Mouse (Mus musculus) neural tube, embryonic 12.5 days (tissue): ENCODE data around the gene Aym1. TPM values are rescaled to one million over a fixed set of nuclear protein-coding genes. Genes with fewer than 3 reads are reported as not detected.

ENCODE experiments used
- ATAC-seq: fragments of 200-750 bp; cut with Nextera tagmentation; 2 replicates; pipeline ENCODE4 v1.8.0; 2017; ENCODE audit warnings: low read depth, mild to moderate bottlenecking, moderate TSS enrichment, moderate library complexity; ENCODE audit not compliant: low FRiP score
- H3K27ac ChIP-seq: fragments of 300-500 bp; sonication (generic); 2 replicates; pipeline ENCODE4 v1.5.1; 2016
- H3K27me3 ChIP-seq: fragments of 300-500 bp; sonication (generic); replicated peaks from 2 replicates; pipeline ENCODE4 v1.6.1; 2016; ENCODE audit warnings: mild to moderate bottlenecking
- H3K36me3 ChIP-seq: fragments of 300-500 bp; sonication (generic); 2 replicates; pipeline ENCODE4 v1.6.1; 2016; ENCODE audit warnings: mild to moderate bottlenecking
- H3K4me1 ChIP-seq: fragments of 300-500 bp; sonication (generic); 2 replicates; pipeline ENCODE4 v1.6.1; 2016
- H3K4me2 ChIP-seq: fragments of 300-500 bp; sonication (generic); replicated peaks from 2 replicates; pipeline ENCODE4 v1.6.1; 2016; ENCODE audit warnings: mild to moderate bottlenecking
- H3K4me3 ChIP-seq: fragments of 300-500 bp; sonication (generic); 2 replicates; pipeline ENCODE4 v1.5.1; 2016
- H3K9ac ChIP-seq: fragments of 300-500 bp; sonication (generic); 2 replicates; pipeline ENCODE4 v1.6.1; 2016; ENCODE audit warnings: mild to moderate bottlenecking
- H3K9me3 ChIP-seq: fragments of 300-500 bp; sonication (generic); 2 replicates; pipeline ENCODE4 v1.6.1; 2016; ENCODE audit warnings: mild to moderate bottlenecking
- WGBS: fragments of 180-500 bp; shearing (Covaris S2); methylation state at CpG from one replicate; pipeline ENCODE4 v1.1.7; 2016; 5-methylcytosine and 5-hydroxymethylcytosine counted together
- microRNA-seq: library from miRNA; unstranded; fragments of <30 nt; microRNA quantifications from one replicate; pipeline ENCODE4, GENCODE M21; 2017
- polyA plus RNA-seq: library from polyadenylated mRNA; unstranded; fragments of >200 nt; fragmentation: Nextera tagmentation; extraction: Ambion mirVana; gene quantifications from 2 replicates; pipeline ENCODE4 v1.2.1, GENCODE M21; 2016

Aym1 gene
- polyA plus RNA-seq, 1 experiment from 2014 or later: not detected

- Histone ChIP-seq H3K9me3 (no peaks in the 10 kb centered on the region), H3K4me2 (no peak overlapping the region), H3K4me1 (no peaks in the 10 kb centered on the region; the same call in 1 of the 2 replicates), H3K9ac (no peak overlapping the region), H3K27ac (no peak overlapping the region), H3K27me3 (no peaks in the 10 kb centered on the region), H3K36me3 (no peaks in the 10 kb centered on the region), H3K4me3 (no peak overlapping the region)
- 69% methylated on average over 8 of the region's 8 CpGs for WGBS
- no peak for ATAC-seq
These were observed 23.5 kb downstream of the Aym1 start for GRCm38 (mm10) chr5:113380553-113380952.

DNA sequence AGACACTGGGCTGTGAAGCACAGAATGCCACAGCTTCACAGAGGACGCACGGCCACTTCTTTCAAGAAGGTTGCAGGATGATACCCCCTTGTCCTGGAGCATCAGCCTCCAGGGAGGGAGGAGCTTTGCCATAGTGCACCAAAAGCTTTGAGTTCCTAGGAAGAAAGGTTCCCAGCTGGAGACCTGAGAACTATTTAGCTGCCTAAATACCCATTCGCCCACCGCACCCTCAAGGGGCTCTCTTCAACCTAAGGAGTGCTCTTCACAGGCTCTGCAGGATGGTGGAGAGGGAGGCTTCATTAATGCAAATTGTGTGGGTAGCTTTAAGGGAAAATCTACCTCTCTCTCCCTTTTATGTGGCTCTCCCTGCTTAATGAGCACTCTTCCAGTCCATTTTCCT lies 25.5 kb downstream of the Aym1 start:
- Histone ChIP-seq H3K36me3 (no peaks in the 10 kb centered on the region), H3K4me2 (no peak overlapping the region), H3K9ac (no peak overlapping the region), H3K4me1 (no peaks in the 10 kb centered on the region; the same call in 1 of the 2 replicates), H3K27ac (no peak overlapping the region), H3K27me3 (no peaks in the 10 kb centered on the region), H3K4me3 (no peak overlapping the region), H3K9me3 (no peaks in the 10 kb centered on the region)
- ATAC-seq: no peak
- WGBS: 50% methylated on average over 4 of the region's 4 CpGs

- ATAC-seq: no peak
- H3K27ac ChIP-seq: no peak overlapping the region
- no peak overlapping the region for H3K4me3 ChIP-seq
- H3K9ac ChIP-seq: no peak overlapping the region
- H3K36me3 ChIP-seq: no peaks in the 10 kb centered on the region
- H3K4me1 ChIP-seq: peaks cover 12% of the 10 kb centered on the region
- no peak overlapping the region for H3K4me2 ChIP-seq
- H3K9me3 ChIP-seq: no peaks in the 10 kb centered on the region
- 62% methylated on average over 8 of the region's 8 CpGs for WGBS
- H3K27me3 ChIP-seq: no peaks in the 10 kb centered on the region
These were observed 36.7 kb downstream of the Aym1 start for GRCm38 (mm10) chr5:113393766-113394165.

DNA sequence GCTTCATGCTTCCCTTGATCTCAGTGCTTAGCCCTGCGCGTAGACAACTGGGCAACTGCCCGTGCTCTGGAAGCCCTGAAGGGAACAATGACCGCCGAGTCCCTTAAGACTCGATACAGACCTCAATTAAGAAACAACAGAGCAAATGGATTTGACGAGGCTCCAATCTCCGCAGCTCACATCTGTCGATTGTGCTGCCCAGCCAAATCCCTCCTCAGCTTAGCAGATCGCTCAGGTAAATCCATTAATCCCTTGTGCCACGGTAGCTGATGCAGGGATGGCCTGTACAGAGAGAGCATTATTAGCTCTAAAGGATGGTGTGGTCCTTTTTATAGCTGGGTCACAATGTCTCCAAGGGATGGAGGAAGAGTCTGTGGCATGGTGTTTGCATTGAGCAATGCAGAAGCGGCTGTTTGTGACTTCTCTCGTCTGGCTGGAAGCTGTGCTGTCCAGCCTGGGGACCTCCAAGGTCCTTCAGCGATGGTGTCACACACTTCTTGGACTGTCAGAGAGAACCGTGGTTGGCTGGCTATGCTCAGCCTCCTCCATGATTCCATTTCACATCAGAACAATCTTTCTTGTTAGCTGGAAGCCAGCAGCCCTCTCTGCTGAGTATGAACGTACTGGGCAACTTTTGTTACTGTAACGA lies 39.3 kb downstream of the Aym1 start:
- no peaks in the 10 kb centered on the region for H3K27me3 ChIP-seq
- no peak overlapping the region for H3K4me2 ChIP-seq
- no peak overlapping the region for H3K9ac ChIP-seq
- no peak overlapping the region; the same call in 1 of the 2 replicates for H3K27ac ChIP-seq
- 82% methylated on average over 17 of the region's 17 CpGs for WGBS
- H3K36me3 ChIP-seq: no peaks in the 10 kb centered on the region
- no peak overlapping the region for H3K4me3 ChIP-seq
- ATAC-seq: no peak
- peaks cover 12% of the 10 kb centered on the region for H3K4me1 ChIP-seq
- 0 out of 2 replicates have a peak, but pooled peaks cover 9% of the 10 kb centered on the region for H3K9me3 ChIP-seq

GRCm38 (mm10) chr5:113397443-113398317 lies 40.6 kb downstream of the Aym1 start:
- no peaks in the 10 kb centered on the region for H3K27me3 ChIP-seq
- no peaks in the 10 kb centered on the region for H3K36me3 ChIP-seq
- peaks cover 12% of the 10 kb centered on the region for H3K4me1 ChIP-seq
- peak overlapping the region; percentile 46; the same call in 1 of the 2 replicates for H3K27ac ChIP-seq
- H3K4me3 ChIP-seq: no peak overlapping the region
- 0 out of 2 replicates have a peak, but pooled peaks cover 9% of the 10 kb centered on the region for H3K9me3 ChIP-seq
- WGBS: 65% methylated on average over 17 of the region's 17 CpGs
- no peak overlapping the region for H3K4me2 ChIP-seq
- ATAC-seq: no peak
- no peak overlapping the region for H3K9ac ChIP-seq

- Histone ChIP-seq H3K36me3 (no peaks in the 10 kb centered on the region), H3K4me1 (peaks cover 9% of the 10 kb centered on the region), H3K4me3 (no peak overlapping the region), H3K27me3 (no peaks in the 10 kb centered on the region), H3K9ac (no peak overlapping the region), H3K4me2 (no peak overlapping the region), H3K9me3 (0 out of 2 replicates have a peak, but pooled peaks cover 9% of the 10 kb centered on the region), H3K27ac (no peak overlapping the region)
- no peak for ATAC-seq
- WGBS: 67% methylated on average over 11 of the region's 11 CpGs
These were observed 45.6 kb downstream of the Aym1 start for GRCm38 (mm10) chr5:113402702-113403101.

GRCm38 (mm10) chr5:113407346-113407745 lies 50.3 kb downstream of the Aym1 start:
- Histone ChIP-seq H3K9ac (no peak overlapping the region), H3K27me3 (no peaks in the 10 kb centered on the region), H3K4me1 (no peaks in the 10 kb centered on the region; the same call in 1 of the 2 replicates), H3K36me3 (no peaks in the 10 kb centered on the region), H3K27ac (no peak overlapping the region), H3K9me3 (no peaks in the 10 kb centered on the region), H3K4me3 (no peak overlapping the region), H3K4me2 (no peak overlapping the region)
- no peak for ATAC-seq
- 11% methylated on average over 3 of the region's 3 CpGs for WGBS

Small RNA genes within 50 kb of the gene (microRNA-seq; reads per million reads assigned to microRNA genes)
- not detected for gene Mir7229
- not detected for gene Mir7230

Other genes starting within 250 kb of the Aym1 start
- 2.6 and 3.0 TPM in 2 replicates for gene 2900026A02Rik, start 136.1 kb upstream of the Aym1 start, polyA plus RNA-seq
- gene Tmem211, start 130.4 kb upstream of the Aym1 start, polyA plus RNA-seq: not detected in 2 replicates
- 12.8 and 13.9 TPM in 2 replicates for gene Sgsm1, start 46.5 kb upstream of the Aym1 start, polyA plus RNA-seq
- gene Wscd2, start 133.0 kb downstream of the Aym1 start, polyA plus RNA-seq: 16.5 and 19.2 TPM in 2 replicates